Mouse (Mus musculus) cerebellum, postnatal 14 days (tissue): ENCODE measurements around the gene Rabggta.

Source experiments
- DNase-seq, 2 experiments: peaks; one replicate each; pipeline ENCODE4 v3.0.0; 2021; ENCODE audit warnings: mixed read lengths in 2 of 2

Gene Rabggta

GRCm38 (mm10) chr14:55721700-55722437 is at the start of gene Rabggta:
Gene Rabggta (minus strand): TSS chr14:55722263.
- peak; percentile 96 to 97 for DNase-seq

- DNase-seq: no peak
These were observed 47.1 kb upstream of the Rabggta start for GRCm38 (mm10) chr14:55769087-55769703.

GRCm38 (mm10) chr14:55768555-55768954 is 46.5 kb upstream of the Rabggta start:
- no peak for DNase-seq

- DNase-seq: peak; percentile 75 to 82
These were observed 45.7 kb upstream of the Rabggta start for GRCm38 (mm10) chr14:55767519-55768414.

GRCm38 (mm10) chr14:55765696-55766095 is 43.6 kb upstream of the Rabggta start, which contains the start of gene Ltb4r1:
Gene Ltb4r1 (plus strand): TSS chr14:55765962.
- no peak for DNase-seq

GRCm38 (mm10) chr14:55763166-55763565 is 41.1 kb upstream of the Rabggta start:
- no peak for DNase-seq

- DNase-seq: peak; percentile 56
These were observed 40.1 kb upstream of the Rabggta start for GRCm38 (mm10) chr14:55762001-55762821.

- no peak for DNase-seq
These were observed 39.1 kb upstream of the Rabggta start, which contains the start of gene Ltb4r2 for GRCm38 (mm10) chr14:55761163-55761562. Gene Ltb4r2 (plus strand): TSS chr14:55761428.

- peak; percentile 92 to 95 for DNase-seq
These were observed 38.1 kb upstream of the Rabggta start for GRCm38 (mm10) chr14:55760156-55760555.

GRCm38 (mm10) chr14:55758363-55758784 is 36.3 kb upstream of the Rabggta start, which contains the start of gene Cideb:
Gene Cideb (minus strand): TSS chr14:55758458.
- peak; percentile 59 to 67 for DNase-seq

- no peak for DNase-seq
These were observed 35.5 kb upstream of the Rabggta start for GRCm38 (mm10) chr14:55757566-55757965.

GRCm38 (mm10) chr14:55747051-55747847 is 25.2 kb upstream of the Rabggta start:
- DNase-seq: no peak

- no peak for DNase-seq
These were observed 23.8 kb upstream of the Rabggta start for GRCm38 (mm10) chr14:55745861-55746237.

- DNase-seq: peak; percentile 88 to 91
These were observed 23.3 kb upstream of the Rabggta start, which contains the start of the genes Dhrs1 and Nop9 for GRCm38 (mm10) chr14:55745180-55745860. Gene Dhrs1 (minus strand): TSS chr14:55745690. Gene Nop9 (plus strand): TSS chr14:55745693.

GRCm38 (mm10) chr14:55743711-55744110 is 21.6 kb upstream of the Rabggta start:
- peak; percentile 92 for DNase-seq

GRCm38 (mm10) chr14:55737086-55737687 is 15.1 kb upstream of the Rabggta start:
- no peak for DNase-seq

- no peak for DNase-seq
These were observed 13.7 kb upstream of the Rabggta start for GRCm38 (mm10) chr14:55735758-55736157.

GRCm38 (mm10) chr14:55735334-55735733 is 13.3 kb upstream of the Rabggta start:
- no peak for DNase-seq

GRCm38 (mm10) chr14:55734869-55735268 is 12.8 kb upstream of the Rabggta start:
- DNase-seq: no peak

- DNase-seq: no peak
These were observed 11.8 kb upstream of the Rabggta start for GRCm38 (mm10) chr14:55733889-55734288.
